ENCODE assay signal across 11 mouse cellular contexts in the genomic region with DNA sequence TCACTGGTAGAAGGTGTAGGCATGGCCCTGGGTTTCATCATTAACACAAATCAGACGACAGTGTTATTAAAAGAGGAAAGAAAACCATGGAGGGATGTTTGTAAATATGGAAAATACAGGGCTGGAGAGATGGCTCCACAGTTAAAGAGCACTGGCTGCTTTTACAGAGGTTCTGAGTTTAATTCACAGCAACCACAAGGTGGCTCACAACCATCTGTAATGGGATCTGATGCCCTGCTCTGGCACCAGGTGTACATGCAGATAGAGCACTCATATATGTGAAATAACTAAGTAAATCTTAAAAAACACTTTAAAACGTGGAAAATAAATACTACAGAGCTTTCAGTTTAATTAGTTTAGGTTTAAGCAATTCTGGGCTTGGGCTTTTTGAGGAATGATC. TPM values are rescaled to one million over a fixed set of nuclear protein-coding genes. Genes with fewer than 3 reads are reported as not detected.
A peak's percentile ranks its signal among the peaks of the same experiment; 100 is the strongest.
DNase-seq lines count a peak whose midpoint lies in the region; ATAC-seq and TF ChIP-seq lines count a peak whose summit lies in the region.
"Had no signal": no experiment of that assay in that cellular context is flagged by ENCODE, and none has a peak within 500 bp of the region (broad histone marks: within the 10 kb centered on the region; RNA-seq: fewer than 3 reads in every experiment).

No protein-coding gene starts in this region.

- H3K4me3 ChIP-seq in liver, embryonic 14.5 days (ENCODE audit: insufficient read depth in 1 of 2, low read depth in 2 of 2, low read length in 2 of 2), result no peak overlapping the region
- no peak overlapping the region for H3K4me3 ChIP-seq in liver, embryonic 11.5 days (ENCODE audit: low read depth, low read length)
- H3K4me3 ChIP-seq: embryonic facial prominence, embryonic 12.5 days; limb, embryonic 15.5 days had no signal

- H3K4me2 ChIP-seq in liver, embryonic 14.5 days (ENCODE audit: low read depth), result no peak overlapping the region
- H3K4me2 ChIP-seq in liver, embryonic 11.5 days, result no peak overlapping the region
- H3K4me2 ChIP-seq: embryonic facial prominence, embryonic 12.5 days; limb, embryonic 15.5 days had no signal

- no peak for ATAC-seq in liver, embryonic 14.5 days (ENCODE audit: insufficient read depth)
- no peak for ATAC-seq in liver, embryonic 11.5 days (replicated peaks; ENCODE audit: low FRiP score)

- H3K27ac ChIP-seq in liver, embryonic 14.5 days, result no peak overlapping the region
- no peak overlapping the region for H3K27ac ChIP-seq in liver, embryonic 11.5 days (ENCODE audit: low read depth, low read length)
- H3K27ac ChIP-seq: embryonic facial prominence, embryonic 12.5 days; limb, embryonic 15.5 days had no signal

- no peaks in the 10 kb centered on the region for H3K9me3 ChIP-seq in liver, embryonic 14.5 days (ENCODE audit: control insufficient read depth, low read length)
- H3K9me3 ChIP-seq in liver, embryonic 11.5 days (ENCODE audit: control insufficient read depth, low read length), result no peaks in the 10 kb centered on the region
- H3K9me3 ChIP-seq: G1E; limb, embryonic 15.5 days had no signal

- no peaks in the 10 kb centered on the region for H3K27me3 ChIP-seq in liver, embryonic 14.5 days (ENCODE audit: control insufficient read depth, insufficient read depth, low read length)
- H3K27me3 ChIP-seq in liver, embryonic 11.5 days (replicated peaks; ENCODE audit: control insufficient read depth, insufficient read depth, low read length), result no peaks in the 10 kb centered on the region
- H3K27me3 ChIP-seq: embryonic facial prominence, embryonic 12.5 days; limb, embryonic 15.5 days had no signal

- WGBS in liver, embryonic 14.5 days (ENCODE audit: insufficient replicate concordance), result 18% methylated on average over 2 of the region's 2 CpGs
- WGBS in liver, embryonic 11.5 days, result 39% methylated on average over 2 of the region's 2 CpGs

- TF ChIP-seq EP300 in liver, embryonic 14.5 days (IDR thresholded peaks at IDR 0.05; ENCODE audit: low read depth), result no peak

- peak; percentile 32 for DNase-seq in gastrocnemius, adult 18-20 months (ENCODE audit: low spot score)
- DNase-seq in gastrocnemius, postnatal 4 days (ENCODE audit: low spot score in 2 of 2), result no peak
- no peak for DNase-seq in liver, embryonic 14.5 days (ENCODE audit: low read depth in 3 of 3, low spot score in 3 of 3)
- no peak for DNase-seq in liver, embryonic 11.5 days (ENCODE audit: low spot score)
- peak; percentile 40 to 46 for DNase-seq in B cell, adult 2 months
- DNase-seq in brain, adult 2 months (ENCODE audit: low read depth, low spot score), result peak; percentile 61
- DNase-seq in natural killer cell, adult 2 months (ENCODE audit: low spot score in 2 of 2), result no peak
- DNase-seq in layer of hippocampus, adult 11-12 months (ENCODE audit: low spot score), result no peak

- H3K4me1 ChIP-seq in liver, embryonic 14.5 days (replicated peaks; ENCODE audit: control insufficient read depth in 2 of 2, insufficient read depth in 2 of 2, low read length in 1 of 2), result no peaks in the 10 kb centered on the region; a peak in 1 of 4 replicates
- no peaks in the 10 kb centered on the region for H3K4me1 ChIP-seq in liver, embryonic 11.5 days (replicated peaks; ENCODE audit: control insufficient read depth, insufficient read depth, low read length)
- H3K4me1 ChIP-seq: limb, embryonic 15.5 days had no signal

- H3K9ac ChIP-seq in liver, embryonic 14.5 days (replicated peaks), result no peak overlapping the region
- H3K9ac ChIP-seq in liver, embryonic 11.5 days (ENCODE audit: low read depth, low read length), result no peak overlapping the region
- H3K9ac ChIP-seq: embryonic facial prominence, embryonic 12.5 days; limb, embryonic 15.5 days had no signal

- no peaks in the 10 kb centered on the region for H3K36me3 ChIP-seq in liver, embryonic 14.5 days (replicated peaks; ENCODE audit: control insufficient read depth, insufficient read depth, low read depth)
- H3K36me3 ChIP-seq in liver, embryonic 11.5 days (ENCODE audit: control insufficient read depth, insufficient read depth, low read length), result no peaks in the 10 kb centered on the region
- H3K36me3 ChIP-seq: embryonic facial prominence, embryonic 12.5 days; limb, embryonic 15.5 days had no signal

- TF ChIP-seq CTCF in liver, embryonic 14.5 days (IDR thresholded peaks at IDR 0.05; ENCODE audit: low read depth), result peak; percentile 45; the same call in 1 of the 2 replicates

RNA-seq across cellular contexts. Expression of a gene that starts 24.7 kb away (rescaled TPM):
- 10 to 100 TPM; 20.2 to 20.5 TPM for total RNA-seq in gastrocnemius, adult 18-20 months (2021)
- 10 to 100 TPM; 33.0 to 34.2 TPM for total RNA-seq in gastrocnemius, postnatal 4 days (2021)
- polyA plus RNA-seq in liver, embryonic 14.5 days (2012; rRNA removed), result 3.4 and 3.7 TPM in 2 replicates
- polyA plus RNA-seq in liver, embryonic 14.5 days (2014; fragmentation: Nextera tagmentation; extraction: Ambion mirVana), result 2.4 and 2.6 TPM in 2 replicates
- 8.0 TPM in 2 replicates for polyA plus RNA-seq in liver, embryonic 11.5 days (2014; fragmentation: Nextera tagmentation; extraction: Ambion mirVana)

Comparison
In these comparisons a context has a peak if more than half of its experiments do, and no peak if none do; other contexts are left out.
1. DNase-seq: peak in gastrocnemius, adult 18-20 months (single experiment), B cell, adult 2 months (2 of 2) and brain, adult 2 months (single experiment); none in gastrocnemius, postnatal 4 days (0 of 2), liver, embryonic 14.5 days (0 of 3), liver, embryonic 11.5 days (single experiment), natural killer cell, adult 2 months (0 of 2) and layer of hippocampus, adult 11-12 months (single experiment).